Mouse (Mus musculus) hindbrain, embryonic 15.5 days (tissue): ENCODE measurements around the gene Troap. TPM values are rescaled to one million over a fixed set of nuclear protein-coding genes. Genes with fewer than 3 reads are reported as not detected.

ENCODE experiments used
- ATAC-seq: fragments of 200-750 bp; cut with Nextera tagmentation; 2 replicates; pipeline ENCODE4 v1.8.0; 2017; ENCODE audit warnings: low read depth, moderate number of reproducible peaks, moderate TSS enrichment; ENCODE audit not compliant: low FRiP score
- H3K27ac ChIP-seq: fragments of 300-500 bp; sonication (generic); replicated peaks from 2 replicates; pipeline ENCODE4 v1.5.1; 2015; ENCODE audit warnings: mild to moderate bottlenecking, inconsistent platforms
- H3K27me3 ChIP-seq: fragments of 300-500 bp; sonication (generic); 2 replicates; pipeline ENCODE4 v1.6.1; 2015; ENCODE audit warnings: control low read depth, inconsistent platforms
- H3K36me3 ChIP-seq: fragments of 300-500 bp; sonication (generic); 2 replicates; pipeline ENCODE4 v1.6.1; 2015; ENCODE audit warnings: control low read depth, inconsistent platforms
- H3K4me1 ChIP-seq: fragments of 300-500 bp; sonication (generic); replicated peaks from 2 replicates; pipeline ENCODE4 v1.6.1; 2015; ENCODE audit warnings: control low read depth, inconsistent platforms
- H3K4me2 ChIP-seq: fragments of 300-500 bp; sonication (generic); 2 replicates; pipeline ENCODE4 v1.6.1; 2015; ENCODE audit warnings: moderate library complexity, mild to moderate bottlenecking, inconsistent platforms
- H3K4me3 ChIP-seq: fragments of 300-500 bp; sonication (generic); 2 replicates; pipeline ENCODE4 v1.5.1; 2015; ENCODE audit warnings: mild to moderate bottlenecking, inconsistent platforms
- H3K9ac ChIP-seq: fragments of 300-500 bp; sonication (generic); 2 replicates; pipeline ENCODE4 v1.6.1; 2015; ENCODE audit warnings: inconsistent platforms
- H3K9me3 ChIP-seq: fragments of 300-500 bp; sonication (generic); 2 replicates; pipeline ENCODE4 v1.6.1; 2016; ENCODE audit warnings: control low read depth, inconsistent platforms
- WGBS: fragments of 180-500 bp; shearing (Covaris S2); methylation state at CpG from one replicate; pipeline ENCODE4 v1.1.7; 2015; 5-methylcytosine and 5-hydroxymethylcytosine counted together
- polyA plus RNA-seq: library from polyadenylated mRNA; unstranded; fragments of >200 nt; fragmentation: Nextera tagmentation; extraction: Ambion mirVana; gene quantifications from 2 replicates; pipeline ENCODE4 v1.2.1, GENCODE M21; 2015

Gene Troap
- polyA plus RNA-seq, 1 experiment from 2014 or later: 8.5 TPM

- Histone ChIP-seq H3K9ac (no peak overlapping the region), H3K4me1 (no peaks in the 10 kb centered on the region), H3K4me3 (no peak overlapping the region), H3K4me2 (no peak overlapping the region), H3K27ac (no peak overlapping the region), H3K36me3 (no peaks in the 10 kb centered on the region), H3K27me3 (peaks cover 10% of the 10 kb centered on the region; the same call in 1 of the 2 replicates), H3K9me3 (no peaks in the 10 kb centered on the region)
- no peak for ATAC-seq
- 63% methylated on average over 7 of the region's 7 CpGs for WGBS
Measured at GRCm38 (mm10) chr15:99105238-99105637, 30.9 kb downstream of the Troap start.

GRCm38 (mm10) chr15:99107866-99108265 is 33.5 kb downstream of the Troap start:
- H3K4me3 ChIP-seq: no peak overlapping the region
- no peaks in the 10 kb centered on the region for H3K4me1 ChIP-seq
- no peaks in the 10 kb centered on the region for H3K27me3 ChIP-seq
- no peak overlapping the region for H3K9ac ChIP-seq
- H3K4me2 ChIP-seq: no peak overlapping the region
- H3K27ac ChIP-seq: no peak overlapping the region
- no peaks in the 10 kb centered on the region for H3K9me3 ChIP-seq
- H3K36me3 ChIP-seq: no peaks in the 10 kb centered on the region
- WGBS: 86% methylated on average over 3 of the region's 3 CpGs
- no peak for ATAC-seq

GRCm38 (mm10) chr15:99111139-99111538 is 36.8 kb downstream of the Troap start:
- WGBS: 94% methylated on average over 3 of the region's 3 CpGs
- Histone ChIP-seq H3K4me2 (no peak overlapping the region), H3K4me1 (no peaks in the 10 kb centered on the region), H3K9me3 (no peaks in the 10 kb centered on the region), H3K27ac (no peak overlapping the region), H3K9ac (no peak overlapping the region), H3K27me3 (no peaks in the 10 kb centered on the region), H3K36me3 (no peaks in the 10 kb centered on the region), H3K4me3 (no peak overlapping the region)
- ATAC-seq: no peak

GRCm38 (mm10) chr15:99111809-99112208 is 37.4 kb downstream of the Troap start:
- Histone ChIP-seq H3K4me2 (no peak overlapping the region), H3K9me3 (no peaks in the 10 kb centered on the region), H3K4me1 (no peaks in the 10 kb centered on the region), H3K4me3 (no peak overlapping the region), H3K27ac (no peak overlapping the region), H3K36me3 (no peaks in the 10 kb centered on the region), H3K27me3 (no peaks in the 10 kb centered on the region), H3K9ac (no peak overlapping the region)
- no peak for ATAC-seq
- WGBS: 79% methylated on average over 4 of the region's 4 CpGs

- 54% methylated on average over 11 of the region's 11 CpGs for WGBS
- Histone ChIP-seq H3K9ac (no peak overlapping the region), H3K27me3 (no peaks in the 10 kb centered on the region), H3K4me3 (no peak overlapping the region), H3K4me2 (peak overlapping the region; percentile 30), H3K36me3 (no peaks in the 10 kb centered on the region), H3K4me1 (no peaks in the 10 kb centered on the region), H3K9me3 (no peaks in the 10 kb centered on the region), H3K27ac (no peak overlapping the region)
- no peak for ATAC-seq
Measured at GRCm38 (mm10) chr15:99112843-99113395, 38.5 kb downstream of the Troap start.

- no peaks in the 10 kb centered on the region for H3K4me1 ChIP-seq
- no peak overlapping the region for H3K9ac ChIP-seq
- H3K4me2 ChIP-seq: peak overlapping the region; percentile 30
- ATAC-seq: no peak
- no peaks in the 10 kb centered on the region for H3K36me3 ChIP-seq
- H3K27me3 ChIP-seq: no peaks in the 10 kb centered on the region
- H3K27ac ChIP-seq: no peak overlapping the region
- WGBS: 3% methylated on average over 9 of the region's 9 CpGs
- H3K9me3 ChIP-seq: no peaks in the 10 kb centered on the region
- no peak overlapping the region for H3K4me3 ChIP-seq
Measured at GRCm38 (mm10) chr15:99113396-99113975, 39.1 kb downstream of the Troap start.

GRCm38 (mm10) chr15:99114312-99115064 is 40.1 kb downstream of the Troap start:
- WGBS: 47% methylated on average over 14 of the region's 14 CpGs
- no peaks in the 10 kb centered on the region for H3K36me3 ChIP-seq
- no peak overlapping the region for H3K9ac ChIP-seq
- ATAC-seq: no peak
- H3K4me1 ChIP-seq: no peaks in the 10 kb centered on the region
- H3K4me2 ChIP-seq: no peak overlapping the region
- no peaks in the 10 kb centered on the region for H3K9me3 ChIP-seq
- no peaks in the 10 kb centered on the region for H3K27me3 ChIP-seq
- H3K4me3 ChIP-seq: no peak overlapping the region
- H3K27ac ChIP-seq: no peak overlapping the region

GRCm38 (mm10) chr15:99115065-99115423 is 40.7 kb downstream of the Troap start:
- Histone ChIP-seq H3K4me3 (no peak overlapping the region), H3K36me3 (no peaks in the 10 kb centered on the region), H3K27me3 (no peaks in the 10 kb centered on the region), H3K27ac (no peak overlapping the region), H3K4me1 (no peaks in the 10 kb centered on the region), H3K9ac (no peak overlapping the region), H3K9me3 (no peaks in the 10 kb centered on the region), H3K4me2 (no peak overlapping the region)
- WGBS: 87% methylated on average over 7 of the region's 7 CpGs
- ATAC-seq: no peak

- Histone ChIP-seq H3K9me3 (no peaks in the 10 kb centered on the region), H3K27ac (no peak overlapping the region), H3K27me3 (no peaks in the 10 kb centered on the region), H3K9ac (no peak overlapping the region), H3K4me2 (no peak overlapping the region), H3K4me3 (no peak overlapping the region), H3K36me3 (no peaks in the 10 kb centered on the region), H3K4me1 (no peaks in the 10 kb centered on the region)
- ATAC-seq: no peak
- 71% methylated on average over 11 of the region's 11 CpGs for WGBS
Measured at GRCm38 (mm10) chr15:99116539-99116938, 42.2 kb downstream of the Troap start.

- no peak for ATAC-seq
- Histone ChIP-seq H3K27me3 (no peaks in the 10 kb centered on the region), H3K4me3 (no peak overlapping the region), H3K36me3 (no peaks in the 10 kb centered on the region), H3K9me3 (no peaks in the 10 kb centered on the region), H3K27ac (no peak overlapping the region), H3K4me1 (peaks cover 6% of the 10 kb centered on the region), H3K9ac (no peak overlapping the region), H3K4me2 (no peak overlapping the region)
- WGBS: 20% methylated on average over 11 of the region's 11 CpGs
Measured at GRCm38 (mm10) chr15:99120814-99121213, 46.4 kb downstream of the Troap start.

GRCm38 (mm10) chr15:99122642-99123041 is 48.3 kb downstream of the Troap start:
- Histone ChIP-seq H3K9me3 (no peaks in the 10 kb centered on the region), H3K9ac (no peak overlapping the region), H3K27me3 (no peaks in the 10 kb centered on the region), H3K36me3 (no peaks in the 10 kb centered on the region), H3K4me2 (no peak overlapping the region), H3K4me3 (no peak overlapping the region), H3K4me1 (peaks cover 12% of the 10 kb centered on the region), H3K27ac (no peak overlapping the region)
- 75% methylated on average over 2 of the region's 2 CpGs for WGBS
- ATAC-seq: no peak

GRCm38 (mm10) chr15:99125711-99126080 is 51.3 kb downstream of the Troap start, which contains the start of gene Spats2:
TSS of gene Spats2 (plus strand) at chr15:99125916.
- H3K4me1 ChIP-seq: peaks cover 34% of the 10 kb centered on the region
- H3K4me3 ChIP-seq: peak within 1 kb of the TSS; percentile 85
- peak within 1 kb of the TSS; percentile 62 for H3K9ac ChIP-seq
- no peak for ATAC-seq
- H3K4me2 ChIP-seq: peak within 1 kb of the TSS; percentile 86
- H3K27me3 ChIP-seq: no peaks in the 10 kb centered on the region
- H3K27ac ChIP-seq: peak within 1 kb of the TSS; percentile 96
- H3K36me3 ChIP-seq: no peaks in the 10 kb centered on the region
- no peaks in the 10 kb centered on the region for H3K9me3 ChIP-seq
- 2% methylated on average over 12 of the region's 12 CpGs for WGBS
